Mouse (Mus musculus) kidney, embryonic 14.5 days (tissue): ENCODE data around the gene Gm10300. TPM values are rescaled to one million over a fixed set of nuclear protein-coding genes. Genes with fewer than 3 reads are reported as not detected.

Experiments used
- ATAC-seq: fragments of 200-750 bp; cut with Nextera tagmentation; 2 replicates; pipeline ENCODE4 v1.8.0; 2017; ENCODE audit warnings: moderate number of reproducible peaks, mild to moderate bottlenecking, moderate TSS enrichment, moderate library complexity; ENCODE audit not compliant: low FRiP score, low TSS enrichment
- H3K27ac ChIP-seq: fragments of 300-500 bp; sonication (generic); 2 replicates; pipeline ENCODE4 v1.5.1; 2014; ENCODE audit warnings: low read depth, mild to moderate bottlenecking, low read length, moderate library complexity, mixed read lengths
- H3K27me3 ChIP-seq: fragments of 300-500 bp; sonication (generic); 2 replicates; pipeline ENCODE4 v1.6.1; 2014; ENCODE audit warnings: mild to moderate bottlenecking, low read length; ENCODE audit not compliant: control insufficient read depth, insufficient read depth
- H3K36me3 ChIP-seq: fragments of 300-500 bp; sonication (generic); 2 replicates; pipeline ENCODE4 v1.6.1; 2014; ENCODE audit warnings: low read length, mixed read lengths; ENCODE audit not compliant: control insufficient read depth, insufficient read depth
- H3K4me1 ChIP-seq: fragments of 300-500 bp; sonication (generic); 2 replicates; pipeline ENCODE4 v1.6.1; 2014; ENCODE audit warnings: low read length, mixed read lengths; ENCODE audit not compliant: control insufficient read depth, insufficient read depth
- H3K4me2 ChIP-seq: fragments of 300-500 bp; sonication (generic); replicated peaks from 2 replicates; pipeline ENCODE4 v1.6.1; 2014; ENCODE audit warnings: low read depth, mild to moderate bottlenecking, low read length
- H3K4me3 ChIP-seq: fragments of 300-500 bp; sonication (generic); 2 replicates; pipeline ENCODE4 v1.5.1; 2014; ENCODE audit warnings: mild to moderate bottlenecking, low read length
- H3K9ac ChIP-seq: fragments of 300-500 bp; sonication (generic); 2 replicates; pipeline ENCODE4 v1.6.1; 2014; ENCODE audit warnings: low read depth, mild to moderate bottlenecking, low read length, moderate library complexity
- H3K9me3 ChIP-seq: fragments of 300-500 bp; sonication (generic); 2 replicates; pipeline ENCODE4 v1.6.1; 2016; ENCODE audit warnings: low read length; ENCODE audit not compliant: control insufficient read depth
- whole genome bisulfite sequencing: fragments of 180-500 bp; shearing (Covaris S2); extraction: QIAGEN DNeasy Blood & Tissue Kit; methylation state at CpG from one replicate; pipeline ENCODE4 v1.1.7; 2014; 5-methylcytosine and 5-hydroxymethylcytosine counted together
- polyA plus RNA-seq: library from polyadenylated mRNA; unstranded; fragments of >200 nt; fragmentation: Nextera tagmentation; extraction: Ambion mirVana; gene quantifications from 2 replicates; pipeline ENCODE4 v1.2.1, GENCODE M21; 2014

Gm10300 gene
- polyA plus RNA-seq, 1 experiment from 2014 or later: not detected

DNA sequence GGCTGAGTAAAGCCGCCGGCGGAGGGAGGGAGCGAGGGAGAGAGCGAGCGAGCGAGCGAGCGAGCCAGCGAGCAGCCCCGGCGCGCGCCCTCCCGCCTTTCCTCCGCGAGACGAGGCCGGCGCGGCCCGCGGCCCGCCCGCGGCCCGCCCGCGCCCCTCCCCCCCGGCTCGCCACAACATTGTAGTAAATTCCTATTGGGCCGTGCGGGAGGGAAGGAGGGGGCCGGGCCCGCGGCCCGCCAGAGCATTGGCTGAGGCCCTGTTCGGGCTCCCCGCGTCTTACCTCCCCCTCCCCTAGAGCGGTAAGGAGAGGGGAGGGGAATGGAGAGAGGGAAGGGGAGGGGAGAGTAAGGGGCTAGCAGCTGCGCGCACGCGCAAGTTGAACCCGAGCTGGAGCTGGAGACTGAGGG lies 25.5 kb upstream of the Gm10300 start:
- Histone ChIP-seq H3K4me2 (peak overlapping the region; percentile 86), H3K4me3 (peak overlapping the region; percentile 82), H3K9ac (peak overlapping the region; percentile 93), H3K4me1 (peaks cover 3% of the 10 kb centered on the region; the same call in 1 of the 2 replicates), H3K36me3 (no peaks in the 10 kb centered on the region), H3K27ac (peak overlapping the region; percentile 84), H3K9me3 (peaks cover 2% of the 10 kb centered on the region; the same call in 1 of the 2 replicates), H3K27me3 (no peaks in the 10 kb centered on the region)
- peak; percentile 99 for ATAC-seq
- WGBS: under 1% methylated on average over 15 of the region's 46 CpGs

DNA sequence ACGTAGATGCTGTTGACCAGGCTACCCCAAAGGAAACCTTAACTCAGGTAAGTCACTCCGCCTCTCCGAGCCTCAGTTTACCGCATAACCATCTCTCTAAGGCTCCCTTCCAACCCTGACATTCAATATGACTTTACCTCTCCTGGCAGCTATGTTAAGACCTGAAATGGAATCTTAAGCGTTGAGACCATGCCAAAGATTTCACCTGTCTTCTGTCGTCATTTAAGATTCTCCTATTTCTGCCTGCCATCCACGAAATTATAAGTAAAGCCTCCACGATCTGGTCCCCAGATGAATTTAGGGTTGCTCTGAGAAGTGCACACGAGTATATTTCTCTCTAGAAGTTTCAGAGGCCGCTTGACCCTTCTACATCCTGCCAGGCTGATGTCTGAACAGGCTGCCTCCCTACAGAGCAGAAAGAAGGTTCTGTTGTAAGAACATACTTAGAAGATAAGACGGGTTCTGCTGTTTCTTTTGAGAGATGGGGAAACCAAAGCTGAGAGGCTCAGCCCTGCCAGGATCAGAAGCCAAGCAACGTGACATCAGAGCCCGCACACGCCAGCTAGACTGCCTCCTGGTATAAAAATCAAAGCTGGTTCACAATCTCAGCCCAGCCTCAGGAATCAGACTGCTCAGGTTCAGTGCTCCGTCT lies 24.8 kb upstream of the Gm10300 start:
- Histone ChIP-seq H3K9me3 (peaks cover 2% of the 10 kb centered on the region; the same call in 1 of the 2 replicates), H3K27ac (no peak overlapping the region), H3K4me3 (peak overlapping the region; percentile 82), H3K36me3 (no peaks in the 10 kb centered on the region), H3K4me2 (peak overlapping the region; percentile 34), H3K27me3 (no peaks in the 10 kb centered on the region), H3K9ac (peak overlapping the region; percentile 93; the same call in 1 of the 2 replicates), H3K4me1 (peaks cover 3% of the 10 kb centered on the region; the same call in 1 of the 2 replicates)
- 14% methylated on average over 14 of the region's 15 CpGs for WGBS
- ATAC-seq: no peak

DNA sequence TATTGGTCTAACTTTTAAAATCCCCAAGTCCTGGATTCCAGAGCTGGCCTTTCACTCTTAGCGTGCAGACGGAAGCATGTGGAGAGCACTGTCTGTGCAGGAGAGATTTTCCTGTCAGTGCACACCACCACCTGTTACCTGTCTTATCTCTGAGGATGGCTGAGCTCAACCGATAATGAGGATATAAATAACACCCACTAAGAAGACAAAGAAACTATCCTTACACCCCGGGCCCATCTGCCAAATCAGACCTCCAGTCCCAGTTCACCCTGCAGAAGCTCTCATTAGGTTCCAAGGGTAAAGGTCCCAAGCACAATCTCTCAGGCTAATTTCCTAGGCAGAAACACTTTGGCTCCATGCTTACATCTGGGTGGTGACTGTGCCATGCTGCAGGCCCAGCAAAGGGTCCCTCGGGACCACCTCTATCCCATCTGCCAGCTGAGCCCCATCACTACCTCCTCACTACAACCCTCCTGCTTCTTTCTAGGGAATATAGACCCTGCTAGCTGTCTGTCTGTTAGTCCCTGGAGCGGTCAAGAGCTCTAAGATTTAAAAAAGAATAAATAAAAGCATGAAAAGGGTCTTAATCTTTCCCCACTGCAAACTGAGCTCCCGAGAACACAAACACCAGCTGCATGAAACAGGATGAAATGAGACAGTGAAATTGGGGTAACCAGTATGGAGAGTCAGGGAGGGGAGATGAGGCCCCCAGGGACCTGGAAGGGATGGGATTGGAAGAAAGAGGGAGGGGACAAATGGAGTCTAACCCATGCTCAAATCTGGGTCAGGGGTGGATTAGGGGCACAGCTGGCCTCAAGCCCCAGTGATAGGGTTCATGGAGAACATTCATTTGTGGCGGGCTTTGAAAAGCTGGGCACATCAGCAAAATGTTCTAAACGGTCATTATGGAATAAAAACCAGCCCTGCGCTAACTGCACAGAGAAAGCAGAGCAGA lies 22.9 kb upstream of the Gm10300 start:
- no peak overlapping the region for H3K27ac ChIP-seq
- peaks cover 3% of the 10 kb centered on the region; the same call in 1 of the 2 replicates for H3K4me1 ChIP-seq
- 78% methylated on average over 10 of the region's 10 CpGs for whole genome bisulfite sequencing
- no peaks in the 10 kb centered on the region for H3K9me3 ChIP-seq
- no peak overlapping the region for H3K4me2 ChIP-seq
- no peak overlapping the region for H3K4me3 ChIP-seq
- H3K27me3 ChIP-seq: no peaks in the 10 kb centered on the region
- no peaks in the 10 kb centered on the region for H3K36me3 ChIP-seq
- no peak overlapping the region for H3K9ac ChIP-seq
- no peak for ATAC-seq

DNA sequence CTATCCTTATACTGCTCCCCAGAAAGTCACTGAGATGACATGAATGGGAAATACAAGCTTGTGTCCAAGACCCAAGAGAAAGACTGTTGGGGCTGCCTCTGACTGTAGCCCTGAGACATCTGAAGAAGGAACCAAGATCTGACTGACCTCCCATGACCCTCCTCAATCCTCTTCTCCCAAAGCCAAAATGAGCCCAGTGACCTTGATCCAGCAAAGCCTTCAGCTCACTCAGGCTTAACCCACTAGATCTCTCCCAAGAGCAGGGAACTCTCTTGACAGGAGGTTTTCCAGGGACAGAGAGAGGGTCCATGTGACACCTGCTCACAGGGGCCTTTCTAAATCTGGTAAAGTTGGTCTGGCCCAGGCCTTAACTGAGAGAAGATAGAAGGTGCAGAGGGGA lies 17.2 kb upstream of the Gm10300 start:
- Histone ChIP-seq H3K27ac (no peak overlapping the region), H3K4me2 (no peak overlapping the region), H3K9me3 (no peaks in the 10 kb centered on the region), H3K36me3 (no peaks in the 10 kb centered on the region), H3K4me1 (no peaks in the 10 kb centered on the region), H3K9ac (no peak overlapping the region), H3K4me3 (no peak overlapping the region), H3K27me3 (no peaks in the 10 kb centered on the region)
- ATAC-seq: no peak

DNA sequence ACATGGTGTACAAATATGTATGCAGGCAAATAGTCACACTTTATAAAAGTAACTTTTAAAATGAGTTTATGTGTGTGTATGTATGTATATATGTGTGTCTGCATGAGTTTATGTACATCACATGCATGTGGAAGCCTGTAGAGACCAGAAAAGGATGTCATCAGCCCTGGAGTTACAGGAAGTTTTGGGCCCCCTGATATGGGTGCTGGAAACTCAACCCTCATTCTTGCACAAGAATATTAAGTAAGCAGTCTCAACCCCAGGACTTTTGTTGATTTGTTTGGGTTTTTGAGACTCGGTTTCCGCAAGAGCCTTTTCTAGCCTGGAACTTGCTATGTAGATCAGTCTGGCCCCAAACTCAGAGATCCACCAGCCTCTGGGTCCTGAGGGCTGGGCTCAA lies 15.0 kb upstream of the Gm10300 start:
- Histone ChIP-seq H3K4me2 (no peak overlapping the region), H3K27me3 (no peaks in the 10 kb centered on the region), H3K9ac (no peak overlapping the region), H3K4me1 (no peaks in the 10 kb centered on the region), H3K36me3 (no peaks in the 10 kb centered on the region), H3K4me3 (no peak overlapping the region), H3K9me3 (no peaks in the 10 kb centered on the region), H3K27ac (no peak overlapping the region)
- ATAC-seq: no peak
- WGBS: 93% methylated on average over 2 of the region's 2 CpGs

DNA sequence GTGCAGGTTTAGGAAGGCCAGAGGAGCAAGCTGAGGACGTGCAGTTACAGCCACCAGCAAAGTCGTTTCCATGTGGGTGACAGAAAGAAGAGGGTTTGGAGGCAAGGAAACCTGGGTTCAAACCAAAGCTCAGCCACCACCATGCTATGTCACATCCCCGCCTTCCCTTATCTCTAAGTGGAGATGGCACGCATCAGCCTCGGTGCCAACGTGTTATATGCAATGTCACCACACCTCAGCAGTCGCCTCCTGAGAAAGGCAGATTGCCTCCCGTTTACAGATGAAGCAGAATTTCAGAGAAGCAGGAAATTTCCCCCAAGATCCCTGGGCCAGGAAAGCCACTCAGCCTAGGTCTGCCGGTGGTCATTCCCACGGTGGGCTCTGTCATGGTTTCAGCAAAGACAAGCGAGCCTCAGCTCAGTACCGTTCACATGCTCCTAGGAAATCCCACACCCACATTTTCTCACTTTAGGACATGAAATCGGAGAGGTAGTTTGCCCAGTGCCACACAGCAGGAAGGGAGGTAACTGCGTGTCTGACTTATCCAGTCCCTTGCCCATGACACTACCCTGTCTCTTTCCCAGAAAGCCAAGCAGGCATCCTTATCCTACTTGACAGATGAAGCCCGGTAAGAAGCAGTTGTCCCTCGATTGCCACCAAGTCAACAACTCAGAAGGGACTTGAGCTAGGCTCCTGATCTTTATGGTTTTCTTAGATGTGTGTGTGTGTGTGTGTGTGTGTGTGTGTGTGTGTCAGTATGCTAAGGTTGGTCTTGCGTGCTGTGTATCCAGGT lies 14.3 kb upstream of the Gm10300 start:
- H3K9me3 ChIP-seq: no peaks in the 10 kb centered on the region
- no peak overlapping the region for H3K27ac ChIP-seq
- ATAC-seq: no peak
- H3K36me3 ChIP-seq: no peaks in the 10 kb centered on the region
- H3K4me3 ChIP-seq: no peak overlapping the region
- H3K4me2 ChIP-seq: no peak overlapping the region
- WGBS: 47% methylated on average over 17 of the region's 17 CpGs
- H3K9ac ChIP-seq: no peak overlapping the region
- no peaks in the 10 kb centered on the region for H3K27me3 ChIP-seq
- H3K4me1 ChIP-seq: no peaks in the 10 kb centered on the region

DNA sequence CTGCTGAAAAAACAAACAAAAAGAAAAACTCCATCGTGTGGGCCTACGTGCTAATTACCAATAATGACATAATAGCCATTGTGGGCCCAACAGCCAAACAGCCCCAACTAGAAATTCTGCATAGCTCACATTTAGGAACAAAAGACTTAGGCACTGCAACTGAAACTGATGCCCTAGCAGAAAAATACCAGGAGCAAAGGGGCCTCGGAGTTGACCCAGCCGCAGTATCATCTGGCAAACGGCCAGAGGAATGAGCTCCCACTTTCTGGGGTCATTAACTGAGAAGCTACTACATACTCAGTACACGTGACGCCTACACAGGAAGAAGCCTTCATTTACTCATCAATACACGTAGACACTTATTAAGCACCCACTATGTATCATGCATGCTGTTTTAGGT lies 12.2 kb upstream of the Gm10300 start:
- H3K36me3 ChIP-seq: no peaks in the 10 kb centered on the region
- no peak for ATAC-seq
- H3K4me1 ChIP-seq: peaks cover 6% of the 10 kb centered on the region; the same call in 1 of the 2 replicates
- no peak overlapping the region for H3K9ac ChIP-seq
- no peak overlapping the region for H3K27ac ChIP-seq
- H3K9me3 ChIP-seq: no peaks in the 10 kb centered on the region
- no peak overlapping the region for H3K4me3 ChIP-seq
- WGBS: 40% methylated on average over 8 of the region's 8 CpGs
- no peak overlapping the region for H3K4me2 ChIP-seq
- no peaks in the 10 kb centered on the region for H3K27me3 ChIP-seq

DNA sequence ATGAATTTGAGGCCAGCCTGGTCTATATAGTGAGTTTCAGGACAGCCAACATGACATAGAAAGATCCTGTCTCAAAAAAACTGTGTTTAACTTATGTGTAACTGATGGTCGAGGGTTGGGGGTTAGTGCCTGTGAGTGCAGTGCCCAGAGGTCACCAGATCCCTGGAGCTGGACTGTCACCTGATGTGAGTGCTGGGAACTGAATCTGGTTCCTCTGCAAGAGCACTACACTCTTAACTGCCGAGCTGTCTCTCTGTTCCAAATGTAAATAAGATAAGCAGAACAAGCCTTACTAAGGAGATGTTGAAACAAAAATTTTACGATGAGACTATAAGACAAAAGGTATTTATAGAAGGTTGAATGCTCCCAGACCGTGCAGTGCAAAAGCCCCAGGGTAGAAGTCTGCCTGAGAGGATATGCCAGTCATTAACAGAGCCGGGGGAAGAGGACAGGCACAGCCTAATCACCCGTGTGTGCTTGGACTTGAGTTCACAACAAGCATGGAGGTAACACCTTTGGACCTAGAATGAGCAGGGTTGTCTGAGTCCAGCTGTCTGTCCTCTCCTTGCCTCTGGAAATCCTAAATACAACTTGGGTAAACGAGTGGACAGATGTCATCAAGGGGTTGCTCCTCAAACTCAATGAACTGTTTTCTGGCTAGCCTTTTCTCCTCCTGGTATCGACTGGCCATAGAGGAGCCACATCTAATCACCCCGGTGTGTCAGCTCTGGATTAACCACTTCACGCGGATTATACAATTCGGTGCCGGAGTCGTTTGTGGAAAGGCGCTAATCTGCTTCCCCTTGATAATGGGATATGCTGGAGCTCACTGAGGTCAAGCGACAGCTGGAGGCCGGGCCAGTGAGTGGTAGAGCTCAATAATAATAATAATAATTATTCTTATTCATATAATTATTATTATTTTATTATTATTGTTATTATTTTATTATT lies 11.3 kb upstream of the Gm10300 start:
- no peaks in the 10 kb centered on the region for H3K9me3 ChIP-seq
- H3K9ac ChIP-seq: no peak overlapping the region
- no peaks in the 10 kb centered on the region for H3K36me3 ChIP-seq
- WGBS: 70% methylated on average over 17 of the region's 17 CpGs
- H3K4me2 ChIP-seq: no peak overlapping the region
- ATAC-seq: no peak
- peaks cover 6% of the 10 kb centered on the region; the same call in 1 of the 2 replicates for H3K4me1 ChIP-seq
- H3K27me3 ChIP-seq: no peaks in the 10 kb centered on the region
- no peak overlapping the region for H3K4me3 ChIP-seq
- no peak overlapping the region for H3K27ac ChIP-seq
